Mouse (Mus musculus) T-helper 2 cell (primary cell): ENCODE measurements around the gene Ccdc182.

ENCODE experiments used
- in situ Hi-C: fragments of 300-600 bp; cut with MboI, MseI; formaldehyde crosslinking; loops from one replicate; pipeline ENCODE4 v1.15.1; 2025; ENCODE audit warnings: high pct_unique_total_duplicates

The Ccdc182 gene

GRCm38 (mm10) chr11:88327016-88327415, 33.2 kb downstream of the Ccdc182 start:
- in situ Hi-C loops, result loop anchor here (10.0 kb wide), 1 partner anchor 1018 kb away; no protein-coding TSS in a partner anchor

GRCm38 (mm10) chr11:88328813-88329595, 35.1 kb downstream of the Ccdc182 start:
- in situ Hi-C loops, result loop anchor here (10.0 kb wide), 1 partner anchor 1016 kb away; no protein-coding TSS in a partner anchor

- in situ Hi-C loops, result no loop called here
Measured at GRCm38 (mm10) chr11:88330799-88331198, 36.9 kb downstream of the Ccdc182 start.

GRCm38 (mm10) chr11:88331722-88332121, 37.9 kb downstream of the Ccdc182 start:
- in situ Hi-C loops, result no loop called here

- in situ Hi-C loops, result no loop called here
Measured at GRCm38 (mm10) chr11:88332309-88332934, 38.6 kb downstream of the Ccdc182 start.

- in situ Hi-C loops, result no loop called here
Measured at GRCm38 (mm10) chr11:88334893-88335292, 41.0 kb downstream of the Ccdc182 start.

GRCm38 (mm10) chr11:88337926-88338325, 44.1 kb downstream of the Ccdc182 start:
- in situ Hi-C loops, result no loop called here
